Mouse (Mus musculus) myocyte (in vitro differentiated cells): ENCODE data around the gene Zfp462. TPM values are rescaled to one million over a fixed set of nuclear protein-coding genes. Genes with fewer than 3 reads are reported as not detected.
A peak's percentile ranks its signal among the peaks of the same experiment; 100 is the strongest.

Experiments
- H3K27me3 ChIP-seq: one replicate; pipeline ENCODE4 v1.6.1; 2011; ENCODE audit not compliant: control insufficient read depth, insufficient read depth, insufficient read length
- H3K36me3 ChIP-seq: one replicate; pipeline ENCODE4 v1.6.1; 2011; ENCODE audit not compliant: control insufficient read depth, insufficient read depth
- H3K4me2 ChIP-seq: one replicate; pipeline ENCODE4 v1.6.1; 2011; ENCODE audit warnings: low read depth, control low read depth
- H3K4me3 ChIP-seq: one replicate; pipeline ENCODE4 v1.5.1; 2011; ENCODE audit warnings: mild to moderate bottlenecking, control low read depth, moderate library complexity
- H3K79me2 ChIP-seq: one replicate; pipeline ENCODE4 v1.6.1; 2011; ENCODE audit not compliant: control insufficient read depth, insufficient read depth
- H3ac ChIP-seq: one replicate; pipeline ENCODE4 v1.6.1; 2011; ENCODE audit not compliant: control insufficient read depth, insufficient read length
- CEBPB ChIP-seq: IDR thresholded peaks from 2 replicates; pipeline ENCODE4 v1.6.1; 2011; ENCODE audit warnings: mild to moderate bottlenecking, moderate library complexity; ENCODE audit not compliant: poor library complexity, insufficient read depth, severe bottlenecking
- E2F4 ChIP-seq: IDR thresholded peaks from one replicate; pipeline ENCODE4 v1.6.1; 2011; ENCODE audit warnings: mild to moderate bottlenecking, control low read depth, moderate library complexity; ENCODE audit not compliant: insufficient read depth
- MAX ChIP-seq: IDR thresholded peaks from one replicate; pipeline ENCODE4 v1.6.1; 2011; ENCODE audit warnings: low read depth, mild to moderate bottlenecking, control low read depth
- MYOD1 ChIP-seq, 3 experiments: IDR thresholded peaks; one replicate each; pipeline ENCODE4 v1.6.1; 2011; ENCODE audit warnings: control low read depth in 2 of 3, low read depth in 2 of 3, mild to moderate bottlenecking in 2 of 3, moderate library complexity in 1 of 3; ENCODE audit not compliant: insufficient read length in 2 of 3, control insufficient read depth in 1 of 3
- MYOG ChIP-seq, 3 experiments: IDR thresholded peaks; one replicate each; pipeline ENCODE4 v1.6.1; 2011; ENCODE audit warnings: control low read depth in 2 of 3, low read depth in 2 of 3, mild to moderate bottlenecking in 2 of 3; ENCODE audit not compliant: insufficient read length in 2 of 3, control insufficient read depth in 1 of 3, insufficient read depth in 1 of 3
- POLR2A ChIP-seq: IDR thresholded peaks from one replicate; pipeline ENCODE4 v1.6.1; 2011; ENCODE audit warnings: low read depth, mild to moderate bottlenecking, control low read depth, moderate library complexity; ENCODE audit not compliant: insufficient read length
- POLR2AphosphoS2 ChIP-seq: IDR thresholded peaks from one replicate; pipeline ENCODE4 v1.6.1; 2011; ENCODE audit warnings: low read depth, control low read depth; ENCODE audit not compliant: insufficient read length
- REST ChIP-seq: IDR thresholded peaks from one replicate; pipeline ENCODE4 v1.6.1; 2011; ENCODE audit warnings: mild to moderate bottlenecking, control low read depth, moderate library complexity; ENCODE audit not compliant: insufficient read depth, insufficient read length
- SRF ChIP-seq: IDR thresholded peaks from one replicate; pipeline ENCODE4 v1.6.1; 2011; ENCODE audit warnings: low read depth; ENCODE audit not compliant: control insufficient read depth, insufficient read length
- TCF12 ChIP-seq: IDR thresholded peaks from one replicate; pipeline ENCODE4 v1.6.1; 2011; ENCODE audit warnings: mild to moderate bottlenecking, control low read depth; ENCODE audit not compliant: poor library complexity, insufficient read depth, severe bottlenecking
- TCF3 ChIP-seq: IDR thresholded peaks from one replicate; pipeline ENCODE4 v1.6.1; 2011; ENCODE audit warnings: low read depth, control low read depth; ENCODE audit not compliant: insufficient read length
- USF1 ChIP-seq: IDR thresholded peaks from one replicate; pipeline ENCODE4 v1.6.1; 2011; ENCODE audit warnings: low read depth, mild to moderate bottlenecking, control low read depth, moderate library complexity
- polyA plus RNA-seq: library from polyadenylated mRNA; unstranded; fragments of >200 nt; fragmentation: generic; extraction: Trizol; gene quantifications from one replicate; pipeline ENCODE4 v1.2.1, GENCODE M21; 2012; ENCODE audit warnings: missing spikeins

Zfp462 gene
- polyA plus RNA-seq, 1 experiment, result 3.1 TPM

DNA sequence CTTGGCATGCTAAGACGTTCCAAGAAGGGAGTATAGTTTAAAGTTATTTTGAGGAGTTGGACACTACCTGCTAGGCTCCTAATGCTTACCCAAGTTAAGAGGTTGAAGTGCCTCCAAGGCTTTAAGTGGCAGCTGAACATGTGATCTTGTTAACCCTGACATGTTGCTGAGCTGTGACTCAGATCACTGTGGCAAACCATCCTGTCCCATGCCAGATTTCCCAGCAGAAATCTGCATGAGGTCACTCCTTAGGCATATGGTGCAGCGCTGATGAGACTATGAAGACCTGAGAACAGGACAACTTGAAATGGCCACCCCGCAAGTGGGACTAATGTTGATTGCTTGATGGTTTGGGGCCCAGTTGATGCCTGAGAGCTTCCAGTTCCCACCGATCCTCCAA is 27.2 kb downstream of the Zfp462 start:
- no peak overlapping the region for H3ac ChIP-seq

DNA sequence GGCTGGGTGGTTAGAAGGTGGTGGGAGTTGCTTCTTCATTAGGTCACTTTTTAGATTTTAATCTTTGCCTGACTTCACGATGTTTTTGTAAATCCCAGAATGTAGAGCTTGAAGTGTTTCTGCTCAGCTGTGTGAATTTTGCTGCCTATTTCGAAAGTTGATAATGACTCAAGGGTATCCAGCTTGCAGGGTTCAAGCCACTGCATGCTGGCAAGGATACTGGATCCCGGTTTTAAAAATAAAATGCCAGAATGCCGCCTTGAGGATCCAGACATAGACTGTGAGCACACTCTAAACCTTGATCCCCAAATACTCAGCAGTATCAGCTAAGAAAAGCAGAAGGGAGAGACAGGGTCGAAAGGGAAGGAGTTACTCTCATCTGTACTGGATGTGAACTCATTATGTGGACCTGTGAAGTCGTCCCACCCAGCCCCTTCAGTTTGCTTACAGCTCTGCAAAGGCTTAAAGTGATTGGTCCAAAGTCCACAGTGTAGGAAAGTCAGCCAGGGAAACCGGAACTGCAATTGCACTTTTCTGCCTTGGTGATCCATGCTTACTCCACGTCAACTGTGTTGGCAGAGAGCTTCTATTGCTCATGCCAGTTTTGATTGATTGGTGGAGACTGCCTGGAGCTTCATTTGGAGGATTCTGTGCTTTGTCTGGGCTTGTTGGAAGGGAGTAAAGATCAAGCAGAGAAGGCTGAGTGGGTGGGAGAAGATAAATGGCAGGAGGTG is 28.1 kb downstream of the Zfp462 start:
- peaks cover 9% of the 10 kb centered on the region for H3K79me2 ChIP-seq
- no peak overlapping the region for H3K4me2 ChIP-seq
- no peak overlapping the region for H3K4me3 ChIP-seq
- no peaks in the 10 kb centered on the region for H3K27me3 ChIP-seq
- H3K36me3 ChIP-seq, result no peaks in the 10 kb centered on the region
- TF ChIP-seq E2F4 (no peak), POLR2AphosphoS2 (no peak), MYOD1 (IDR thresholded peaks at IDR 0.05; ENCODE audit: control insufficient read depth in 1 of 3, insufficient read length in 2 of 3, low read depth in 2 of 3) (no peak), TCF12 (no peak), USF1 (no peak), REST (no peak), CEBPB (no peak), TCF3 (no peak), POLR2A (no peak)
- H3ac ChIP-seq, result no peak overlapping the region

More for the DNA sequence above, 27.2 kb downstream of the Zfp462 start:
- Histone ChIP-seq H3K27me3 (no peaks in the 10 kb centered on the region), H3K36me3 (no peaks in the 10 kb centered on the region), H3K4me2 (no peak overlapping the region), H3K79me2 (peaks cover 12% of the 10 kb centered on the region), H3K4me3 (no peak overlapping the region)
- TF ChIP-seq USF1 (peak; percentile 52), POLR2AphosphoS2 (no peak)

DNA sequence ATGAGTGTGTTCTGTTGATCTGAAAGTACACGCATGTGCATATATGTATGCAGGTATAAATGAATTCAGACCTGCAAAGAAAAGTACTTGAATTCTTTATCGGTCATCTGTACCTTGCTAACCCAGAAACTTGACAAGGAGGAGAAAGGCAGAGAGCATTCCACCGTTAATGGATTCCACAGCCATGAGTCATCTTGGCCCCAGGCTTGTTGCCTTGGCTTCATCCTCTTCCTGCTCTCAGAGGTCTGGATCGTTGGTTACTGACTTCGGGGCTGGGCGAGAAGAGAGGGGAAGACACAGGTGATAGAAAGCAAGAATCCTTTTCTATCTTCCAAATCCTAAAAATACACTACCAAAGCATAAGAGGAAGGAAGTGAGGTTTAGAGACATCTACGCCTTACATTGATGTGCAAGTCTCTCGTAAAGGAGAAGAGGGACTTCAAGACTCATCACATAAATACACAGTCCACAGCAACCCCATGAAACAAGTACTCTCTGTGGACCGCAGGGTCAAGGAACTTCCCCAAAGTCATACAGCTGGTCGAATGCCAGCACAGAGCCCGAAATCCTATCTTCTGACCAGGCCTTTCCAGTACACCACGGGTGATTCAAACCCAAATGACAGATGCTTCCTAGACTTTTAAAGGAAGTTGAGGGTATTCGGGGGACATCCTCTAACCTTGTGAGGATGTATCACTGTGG is 35.1 kb downstream of the Zfp462 start:
- Histone ChIP-seq H3K27me3 (no peaks in the 10 kb centered on the region), H3K79me2 (peaks cover 6% of the 10 kb centered on the region), H3K4me3 (no peak overlapping the region), H3ac (no peak overlapping the region), H3K36me3 (no peaks in the 10 kb centered on the region), H3K4me2 (peak overlapping the region; percentile 73)
- TF ChIP-seq MYOD1 (IDR thresholded peaks at IDR 0.05; ENCODE audit: control insufficient read depth in 1 of 3, insufficient read length in 2 of 3, low read depth in 2 of 3) (no peak), USF1 (no peak), MAX (no peak), REST (no peak), POLR2A (no peak), MYOG (IDR thresholded peaks at IDR 0.05; ENCODE audit: control insufficient read depth in 1 of 3, insufficient read depth in 1 of 3, insufficient read length in 2 of 3, low read depth in 2 of 3) (no peak)

DNA sequence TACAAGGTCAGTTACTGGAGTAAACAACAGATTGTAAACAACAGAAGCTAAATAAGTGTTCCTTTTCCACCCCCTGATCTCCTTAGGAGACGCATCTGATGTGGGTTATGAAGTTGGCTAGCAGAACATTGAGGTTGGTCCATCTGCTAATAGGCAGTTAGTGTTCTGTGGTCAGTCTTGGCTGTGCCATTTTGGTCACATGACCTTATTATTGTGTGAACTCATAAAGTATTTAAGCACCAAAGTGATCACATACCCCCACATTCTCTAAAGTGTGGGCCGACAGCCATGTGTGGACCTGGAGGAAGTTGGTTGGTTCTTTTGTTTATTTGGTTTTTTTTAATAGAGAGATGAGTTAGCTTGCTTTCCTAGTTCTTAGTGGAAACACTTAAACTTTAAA is 39.7 kb downstream of the Zfp462 start:
- Histone ChIP-seq H3K36me3 (no peaks in the 10 kb centered on the region), H3K79me2 (peaks cover 11% of the 10 kb centered on the region), H3K27me3 (no peaks in the 10 kb centered on the region), H3K4me2 (no peak overlapping the region), H3K4me3 (no peak overlapping the region), H3ac (no peak overlapping the region)
- no peak for TF ChIP-seq MYOD1 (IDR thresholded peaks at IDR 0.05; ENCODE audit: control insufficient read depth in 1 of 3, insufficient read length in 2 of 3, low read depth in 2 of 3)
- TF ChIP-seq USF1, result peak; percentile 82

DNA sequence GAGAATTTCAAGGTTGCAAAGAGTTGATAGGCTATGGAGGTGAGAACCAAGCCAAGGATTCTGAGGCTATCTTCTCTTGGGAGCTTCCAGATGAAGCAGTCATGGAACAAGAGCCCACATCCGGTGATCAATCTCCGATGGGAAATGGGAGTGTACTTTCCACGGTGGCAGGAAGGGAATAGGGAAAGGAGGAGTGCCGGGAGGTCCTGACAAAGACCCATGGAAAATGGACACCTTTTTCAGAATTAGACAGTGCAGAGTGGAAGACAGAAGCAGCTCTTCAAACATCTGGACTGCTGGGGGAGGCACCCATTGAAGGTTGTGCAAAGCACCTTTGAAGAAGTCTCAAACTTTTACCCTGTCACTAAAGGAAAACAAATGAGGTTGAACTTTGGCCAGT is 41.8 kb downstream of the Zfp462 start:
- H3ac ChIP-seq, result no peak overlapping the region
- H3K27me3 ChIP-seq, result no peaks in the 10 kb centered on the region
- no peaks in the 10 kb centered on the region for H3K36me3 ChIP-seq
- no peak overlapping the region for H3K4me3 ChIP-seq
- TF ChIP-seq REST (no peak), MYOG (IDR thresholded peaks at IDR 0.05; ENCODE audit: control insufficient read depth in 1 of 3, insufficient read depth in 1 of 3, insufficient read length in 2 of 3, low read depth in 2 of 3) (no peak), MAX (no peak), E2F4 (no peak), MYOD1 (IDR thresholded peaks at IDR 0.05; ENCODE audit: control insufficient read depth in 1 of 3, insufficient read length in 2 of 3, low read depth in 2 of 3) (no peak), POLR2AphosphoS2 (no peak), SRF (no peak), TCF12 (no peak), USF1 (no peak), CEBPB (no peak)
- H3K4me2 ChIP-seq, result no peak overlapping the region
- H3K79me2 ChIP-seq, result peaks cover 19% of the 10 kb centered on the region
